Mouse (Mus musculus) neural tube, embryonic 11.5 days (tissue): ENCODE data around the gene Nbas. TPM values are rescaled to one million over a fixed set of nuclear protein-coding genes. Genes with fewer than 3 reads are reported as not detected.

Experiments
- polyA plus RNA-seq: library from polyadenylated mRNA; unstranded; fragments of >200 nt; fragmentation: Nextera tagmentation; extraction: Ambion mirVana; gene quantifications from 2 replicates; pipeline ENCODE4 v1.2.1, GENCODE M21; 2014

The Nbas gene
- polyA plus RNA-seq, 1 experiment from 2014 or later = 19.2 TPM

Other genes starting within 250 kb of the Nbas start
- 209 and 215 TPM in 2 replicates for gene Ddx1, start 19.9 kb upstream of the Nbas start, polyA plus RNA-seq